Mouse (Mus musculus) embryo, embryonic 11 days (tissue): ENCODE results near the gene Slc6a1.
A peak's percentile ranks its signal among the peaks of the same experiment; 100 is the strongest.
"Not testable (repeated sequence)": the region's sequence is repeated elsewhere in the genome, so short reads cannot be mapped to it uniquely, and the experiment has no call there.

Source experiments
- DNase-seq: peaks from one replicate; pipeline ENCODE4 v3.0.0-alpha.2; 2015

The Slc6a1 gene

GRCm38 (mm10) chr6:114290929-114291328 lies 8.5 kb downstream of the Slc6a1 start:
- no peak for DNase-seq

DNA sequence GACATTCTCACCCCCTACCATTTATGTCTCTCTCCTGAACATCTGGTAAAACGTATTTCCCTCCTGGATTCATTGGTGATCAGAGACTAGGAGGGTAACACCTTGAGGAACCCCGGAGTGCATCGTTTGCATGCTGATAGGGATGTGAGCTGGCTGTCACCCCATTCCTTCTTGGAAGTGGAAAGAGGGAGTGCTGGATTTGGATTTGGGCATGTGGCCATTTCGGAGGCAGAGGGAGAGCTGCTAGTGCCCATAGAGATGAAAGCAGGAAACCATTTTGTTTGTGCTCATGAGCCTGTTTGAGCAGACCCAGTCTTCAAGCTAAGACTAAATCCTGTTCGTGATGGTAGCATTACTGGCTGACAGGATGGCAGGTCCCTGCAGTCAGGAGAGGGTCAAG lies 9.0 kb downstream of the Slc6a1 start:
- no peak for DNase-seq

DNA sequence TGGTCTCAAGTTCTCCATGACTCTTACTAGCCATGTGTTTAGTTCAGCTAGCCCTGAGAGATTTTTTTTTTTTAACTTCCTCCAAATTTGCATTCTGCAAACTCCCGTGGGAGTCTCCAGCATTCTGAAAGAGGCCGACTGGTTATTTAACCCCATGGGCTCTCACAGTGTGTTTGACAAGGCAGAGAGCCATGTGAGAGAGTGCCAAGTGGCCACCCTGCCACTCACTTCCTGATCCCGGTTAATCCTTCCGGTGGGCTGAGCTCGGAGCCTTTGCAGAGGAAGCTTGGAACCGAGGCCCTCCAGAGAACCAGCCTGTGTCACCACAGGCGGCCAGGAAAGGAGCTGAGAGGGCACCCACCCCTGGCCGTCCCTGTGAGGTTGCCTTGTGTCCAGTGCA lies 11.1 kb downstream of the Slc6a1 start:
- DNase-seq: no peak

GRCm38 (mm10) chr6:114295086-114295485 lies 12.7 kb downstream of the Slc6a1 start:
- DNase-seq: no peak

- DNase-seq: peak; percentile 14
These were observed 15.0 kb downstream of the Slc6a1 start for GRCm38 (mm10) chr6:114297260-114298002.

DNA sequence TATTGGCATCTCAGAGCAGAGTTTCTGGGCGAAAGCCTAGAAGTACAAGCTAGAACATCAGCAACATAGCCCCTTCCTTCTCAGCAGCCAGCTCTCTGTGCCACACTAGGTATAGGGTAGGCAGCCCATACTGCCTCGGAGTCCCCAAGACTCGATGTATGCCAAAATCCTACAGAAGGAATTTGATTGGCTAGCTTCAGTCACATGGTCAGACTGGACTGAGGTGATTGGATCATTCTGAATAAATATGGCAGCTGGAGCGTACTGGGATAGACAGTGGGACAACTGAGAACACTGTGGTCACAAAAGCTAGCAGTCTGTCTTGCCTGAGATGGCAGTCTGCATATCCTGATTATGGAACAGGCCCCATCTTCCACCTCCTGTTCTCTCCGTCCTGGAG lies 17.3 kb downstream of the Slc6a1 start:
- DNase-seq: no peak

- no peak for DNase-seq
These were observed 18.3 kb downstream of the Slc6a1 start for GRCm38 (mm10) chr6:114300737-114301136.

DNA sequence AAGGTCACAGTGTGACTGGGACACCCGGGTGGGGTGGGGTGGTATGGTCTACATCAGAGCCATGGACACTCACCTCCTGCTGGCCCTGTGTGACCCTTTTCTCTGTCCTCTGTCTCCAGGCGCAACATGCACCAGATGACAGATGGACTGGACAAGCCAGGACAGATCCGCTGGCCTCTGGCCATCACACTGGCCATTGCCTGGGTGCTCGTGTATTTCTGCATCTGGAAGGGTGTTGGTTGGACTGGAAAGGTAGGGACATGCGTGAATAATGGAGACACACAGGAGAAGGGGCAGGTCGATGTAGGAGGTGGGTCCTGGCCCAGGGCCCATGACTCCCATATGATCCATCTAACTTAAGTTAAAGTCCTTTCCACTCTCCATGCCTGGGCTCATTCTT lies 22.2 kb downstream of the Slc6a1 start:
- DNase-seq: no peak

DNA sequence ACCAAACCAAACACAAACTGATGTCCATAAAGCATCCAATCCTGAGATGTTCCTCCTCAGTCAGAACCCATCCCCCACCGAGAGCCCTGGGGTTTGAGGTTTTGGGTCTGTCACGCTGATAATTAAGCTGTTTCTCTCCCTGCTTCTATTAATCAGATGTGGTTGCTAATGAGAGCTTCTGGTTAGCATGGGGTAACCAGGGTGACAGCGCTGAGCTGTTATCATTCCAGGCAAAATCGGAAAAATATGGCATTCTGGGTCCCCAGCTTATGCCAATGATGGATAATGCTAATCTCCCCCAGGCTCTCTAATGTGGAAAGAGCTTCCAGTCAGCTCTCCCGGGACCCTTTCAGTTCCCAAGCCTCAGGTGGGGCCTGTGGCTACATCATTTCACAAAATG lies 38.1 kb downstream of the Slc6a1 start:
- no peak for DNase-seq

GRCm38 (mm10) chr6:114321146-114321545 lies 38.7 kb downstream of the Slc6a1 start:
- DNase-seq: no peak

GRCm38 (mm10) chr6:114322914-114323313 lies 40.5 kb downstream of the Slc6a1 start:
- no peak for DNase-seq

GRCm38 (mm10) chr6:114324808-114325207 lies 42.4 kb downstream of the Slc6a1 start:
- DNase-seq: no peak

DNA sequence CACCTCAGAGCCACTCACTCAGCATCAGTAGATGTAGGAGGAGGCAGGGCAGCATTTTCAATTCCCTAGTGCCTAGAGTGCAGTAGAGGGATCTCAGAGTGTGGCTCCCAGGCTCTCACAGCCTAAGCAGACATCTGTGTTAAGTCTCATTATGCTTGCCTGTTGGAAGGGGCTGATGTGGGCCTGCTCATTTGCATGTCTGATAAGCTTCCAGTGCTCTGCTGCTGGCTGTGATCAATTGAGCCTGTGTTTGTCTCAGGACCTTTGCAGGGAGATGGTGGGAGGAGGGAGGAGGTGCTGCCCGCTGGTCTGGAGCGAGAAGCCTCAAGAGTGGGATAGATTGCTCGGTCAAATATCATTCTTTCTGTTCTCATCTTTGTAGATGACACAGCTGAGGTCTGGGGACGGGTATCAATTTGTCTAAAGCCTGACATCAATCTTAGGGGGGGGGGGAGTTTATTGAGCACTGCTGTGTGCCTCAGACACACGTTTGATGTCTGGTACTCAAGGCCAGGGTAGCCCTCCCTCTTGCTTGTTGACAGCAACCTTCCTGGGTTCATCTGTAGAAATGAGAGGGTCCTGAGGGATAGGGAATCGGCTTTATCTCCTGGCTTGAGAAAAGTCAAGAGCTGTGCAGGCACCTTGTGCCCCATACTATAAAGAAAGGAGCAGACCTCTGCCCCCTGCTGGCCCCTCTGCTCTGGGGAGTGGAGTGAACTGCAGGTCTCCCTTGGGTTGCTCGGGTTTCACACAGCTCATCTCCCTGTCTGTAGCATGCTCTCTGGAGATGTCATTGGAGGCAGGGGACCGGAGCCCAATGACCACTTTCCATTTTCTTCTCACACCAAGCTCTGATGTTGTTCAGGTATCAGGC lies 47.4 kb downstream of the Slc6a1 start:
- peak; percentile 26 for DNase-seq

DNA sequence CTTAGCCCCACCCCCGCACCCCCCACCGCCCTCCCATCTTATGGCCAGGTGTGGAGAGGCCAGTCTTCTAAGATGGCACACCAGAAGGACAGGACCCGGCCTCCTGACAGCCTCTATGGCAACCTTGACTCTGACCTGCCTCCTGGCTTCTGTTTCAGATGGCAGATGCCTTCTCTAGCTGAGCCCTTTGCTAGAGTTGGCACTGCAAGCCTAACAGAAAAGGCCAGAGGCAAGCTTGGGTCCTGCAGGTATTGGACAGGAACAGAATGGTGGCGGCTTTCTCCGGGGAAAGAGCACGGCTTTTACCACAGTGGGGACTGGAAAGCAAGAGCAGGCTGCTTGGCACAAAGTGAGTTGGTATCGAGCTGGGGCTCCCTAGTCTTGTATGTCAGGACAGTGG lies 49.5 kb downstream of the Slc6a1 start:
- DNase-seq: no peak

DNA sequence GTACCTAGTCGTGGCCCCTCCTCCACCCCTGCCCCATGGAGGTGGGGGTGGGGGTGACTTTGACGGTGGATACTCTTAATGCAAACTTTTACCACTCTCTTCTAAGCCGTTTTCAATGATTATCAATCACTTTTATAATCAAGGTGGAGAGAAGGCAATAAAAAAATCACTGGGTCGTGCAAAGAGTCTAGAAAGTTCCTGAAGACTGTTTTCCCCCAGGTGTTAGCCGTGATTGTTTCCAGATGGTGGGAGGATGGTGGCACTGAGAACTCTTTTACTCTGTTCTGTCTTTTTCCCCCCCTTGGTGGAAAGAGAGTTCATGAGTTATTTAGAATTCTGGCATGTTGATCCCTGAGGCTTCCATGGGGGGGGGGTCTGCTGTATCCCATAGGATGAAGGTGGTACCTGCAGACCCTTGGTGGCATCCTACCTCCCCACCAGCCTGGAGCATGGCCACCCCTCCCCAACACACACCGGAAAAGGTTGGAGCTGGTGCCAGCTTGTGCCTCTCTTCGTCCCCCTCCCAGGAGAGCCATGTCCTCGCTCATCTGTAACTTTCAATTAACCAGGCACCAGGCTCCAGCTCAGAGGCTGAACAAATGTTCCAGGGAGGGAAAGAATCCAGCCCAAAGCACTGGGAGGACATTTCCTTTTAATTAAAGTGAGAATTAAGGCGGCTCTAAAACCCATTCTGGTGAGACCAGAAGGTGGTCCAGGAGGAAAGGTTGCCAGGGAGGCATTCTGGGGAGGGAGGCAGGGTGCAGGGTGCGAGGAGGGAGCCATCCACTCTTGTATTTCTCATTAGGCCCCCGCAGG lies 53.9 kb downstream of the Slc6a1 start:
- peak; percentile 28 for DNase-seq

GRCm38 (mm10) chr6:114336944-114337215 lies 54.4 kb downstream of the Slc6a1 start:
- no peak for DNase-seq

- not testable (repeated sequence) for DNase-seq
These were observed 58.9 kb downstream of the Slc6a1 start for GRCm38 (mm10) chr6:114341381-114341780.

DNA sequence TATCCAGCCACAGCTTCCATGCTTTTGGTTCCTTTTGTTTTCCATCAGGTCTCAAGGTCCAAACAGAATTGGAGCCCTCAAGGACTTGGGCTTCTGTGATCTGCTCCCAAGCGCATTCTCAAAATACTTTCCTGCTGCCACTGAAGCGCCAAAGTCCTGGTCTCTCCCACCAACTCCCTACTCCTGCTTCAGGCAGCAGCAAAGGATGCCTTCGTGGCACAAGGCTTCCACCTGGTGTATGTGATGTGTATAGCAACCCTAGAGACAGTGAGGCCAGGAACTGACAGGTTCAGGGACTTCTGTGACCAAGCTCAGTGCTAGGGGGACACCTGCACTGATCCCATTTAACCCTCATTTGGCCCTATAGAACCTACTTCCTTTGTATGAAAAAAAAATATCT lies 61.3 kb downstream of the Slc6a1 start:
- DNase-seq: peak; percentile 65

- peak; percentile 62 for DNase-seq
These were observed 62.7 kb downstream of the Slc6a1 start for GRCm38 (mm10) chr6:114345156-114345555.

DNA sequence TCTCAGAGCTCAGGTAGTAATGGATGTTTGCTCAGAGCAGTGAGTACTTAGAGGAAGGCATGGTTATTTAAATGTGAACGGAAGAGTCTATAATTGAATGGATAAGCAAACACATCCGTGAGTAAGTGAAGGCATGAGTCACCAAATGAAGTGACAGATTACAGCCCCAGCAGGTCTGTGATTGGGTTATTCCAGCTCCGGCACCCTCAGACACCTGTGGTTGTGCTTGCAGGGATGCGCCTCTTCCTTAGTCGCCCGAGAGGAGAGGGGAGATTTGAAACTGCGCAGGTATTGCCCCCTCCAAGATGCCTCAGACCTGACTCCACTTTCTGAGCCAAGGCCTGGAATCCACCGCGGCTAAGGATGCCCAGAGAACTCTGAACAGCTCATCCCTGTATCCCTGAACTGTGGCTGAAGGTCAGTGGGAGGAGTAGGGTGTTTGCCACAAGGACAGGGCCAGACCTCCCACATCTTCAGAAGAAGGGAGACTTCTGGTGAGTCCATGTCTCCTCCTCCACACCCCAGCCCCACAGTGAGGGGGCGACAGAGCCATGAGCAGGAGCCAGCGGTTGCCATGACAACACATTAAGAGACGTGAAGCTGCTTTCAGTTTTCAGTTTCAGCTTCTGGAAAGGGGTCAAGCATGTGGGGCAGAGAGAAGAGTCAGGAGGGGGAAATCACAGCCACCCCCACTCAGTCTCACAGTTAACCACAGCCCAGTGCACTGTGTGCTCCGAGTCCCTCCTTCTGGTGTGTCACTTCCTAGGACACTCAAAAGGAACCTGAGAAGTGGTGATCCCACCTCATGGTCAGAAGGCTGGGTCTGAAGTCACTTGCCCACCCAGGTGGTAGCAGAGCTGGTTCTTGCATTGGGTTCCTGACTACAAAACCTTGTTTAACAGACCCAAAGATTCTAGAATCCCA lies 65.7 kb downstream of the Slc6a1 start:
- DNase-seq: peak; percentile 72

GRCm38 (mm10) chr6:114354635-114355034 lies 72.2 kb downstream of the Slc6a1 start:
- no peak for DNase-seq

DNA sequence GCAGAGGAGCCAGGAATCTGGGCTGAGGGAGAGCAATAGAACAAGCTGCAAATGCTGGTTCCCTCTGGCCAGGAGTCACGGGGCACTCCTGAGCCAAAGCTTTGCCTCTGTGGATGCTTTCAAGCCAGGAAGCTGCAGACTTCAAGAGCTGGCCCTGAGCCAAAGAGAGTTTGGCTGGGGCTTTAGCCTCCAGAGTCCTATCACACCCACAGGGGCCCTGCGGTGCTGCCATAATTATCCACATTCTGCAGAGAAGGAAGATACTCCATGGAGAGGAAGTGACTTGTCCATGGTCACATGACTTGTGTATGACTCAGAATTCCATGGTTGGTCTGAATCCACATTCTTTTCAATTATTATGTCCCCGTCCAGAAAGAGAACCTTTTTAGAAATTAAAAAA lies 75.7 kb downstream of the Slc6a1 start:
- DNase-seq: no peak
